Mouse (Mus musculus): ENCODE data around the gene Tro.

DNA sequence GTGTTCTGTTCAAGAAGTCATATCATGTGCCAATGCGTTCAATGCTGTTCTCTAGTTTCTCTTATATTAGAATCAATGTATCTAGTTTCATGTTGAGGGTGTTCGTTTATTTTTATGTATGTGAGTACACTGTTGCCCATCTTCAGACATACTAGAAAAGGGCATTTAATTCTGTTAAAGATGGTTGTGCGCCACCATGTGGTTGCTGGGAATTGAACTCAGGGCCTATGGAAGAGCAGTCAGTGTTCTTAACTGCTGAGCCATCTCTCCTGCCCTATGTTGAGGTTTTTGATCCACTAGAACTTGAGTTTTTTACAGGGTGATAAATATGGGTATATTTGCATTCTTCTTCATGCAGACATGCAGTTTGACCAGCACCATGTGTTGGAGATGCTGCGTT is 5.4 kb upstream of the Tro start:
- TF ChIP-seq CTCF (IDR thresholded peaks at IDR 0.05; ENCODE audit: extremely low read depth, insufficient read depth, insufficient read length, insufficient replicate concordance), result no peak
- no peak for TF ChIP-seq POLR2A (IDR thresholded peaks at IDR 0.05; ENCODE audit: low read depth, low read length)

Measured in spleen, adult 2 months (tissue).